ENCODE assay signal across 28 mouse cellular contexts in genomic region chr3:79595468-79595867, GRCm38 (mm10). TPM values are rescaled to one million over a fixed set of nuclear protein-coding genes. Genes with fewer than 3 reads are reported as not detected.
DNase-seq lines count a peak whose midpoint lies in the region; ATAC-seq and TF ChIP-seq lines count a peak whose summit lies in the region.
"Had no signal": no experiment of that assay in that cellular context is flagged by ENCODE, and none has a peak within 500 bp of the region (broad histone marks: within the 10 kb centered on the region; RNA-seq: fewer than 3 reads in every experiment).

No protein-coding gene starts in this region.

- 66% methylated on average over 7 of the region's 7 CpGs for WGBS in heart, embryonic 16.5 days

- H3K9me3 ChIP-seq in heart, embryonic 16.5 days (replicated peaks; ENCODE audit: control insufficient read depth, low read length): no peaks in the 10 kb centered on the region
- no peaks in the 10 kb centered on the region for H3K9me3 ChIP-seq in ES-E14 (ENCODE audit: control insufficient read depth, insufficient read depth, low read depth, low read length)
- H3K9me3 ChIP-seq: embryonic facial prominence, embryonic 13.5 days; embryonic facial prominence, embryonic 15.5 days; forebrain, embryonic 10.5 days; forebrain, embryonic 12.5 days had no signal

- H3K4me1 ChIP-seq in heart, embryonic 16.5 days (ENCODE audit: control insufficient read depth, insufficient read depth, low read length): peaks cover 18% of the 10 kb centered on the region
- H3K4me1 ChIP-seq in ES-E14 (ENCODE audit: control insufficient read depth in 2 of 2, insufficient read depth in 2 of 2, low read length in 2 of 2, poor library complexity in 1 of 2): peaks cover 0 to 4% of the 10 kb centered on the region in 2 experiments; a peak in 1 of 4 replicates

- no peaks in the 10 kb centered on the region for H3K27me3 ChIP-seq in heart, embryonic 16.5 days (ENCODE audit: control insufficient read depth, insufficient read depth, low read length)
- H3K27me3 ChIP-seq: CH12.LX; embryonic facial prominence, embryonic 13.5 days; embryonic facial prominence, embryonic 15.5 days; forebrain, embryonic 12.5 days had no signal

- in situ Hi-C loops in ES-E14 (cut with MboI; ENCODE audit: low sequenced_read_pairs in 2 of 2, unreplicated experiment in 2 of 2): loop anchor here (25.0 kb wide), 1 partner anchor 383 kb away; no protein-coding TSS in a partner anchor

- peak overlapping the region; percentile 14; the same call in 1 of the 2 replicates for H3K27ac ChIP-seq in heart, embryonic 16.5 days (ENCODE audit: low read length)
- no peak overlapping the region for H3K27ac ChIP-seq in ES-E14 (ENCODE audit: insufficient read depth, low read depth, low read length, poor library complexity, severe bottlenecking)
- H3K27ac ChIP-seq: embryonic facial prominence, embryonic 13.5 days; embryonic facial prominence, embryonic 15.5 days; forebrain, embryonic 10.5 days; forebrain, embryonic 12.5 days had no signal

- no peak overlapping the region for H3K4me3 ChIP-seq in heart, embryonic 16.5 days (ENCODE audit: low read length)
- no peak overlapping the region for H3K4me3 ChIP-seq in ES-E14 (ENCODE audit: insufficient read depth in 1 of 2, low read depth in 1 of 2, low read length in 2 of 2, poor library complexity in 1 of 2, severe bottlenecking in 1 of 2)
- H3K4me3 ChIP-seq: embryonic facial prominence, embryonic 13.5 days; embryonic facial prominence, embryonic 15.5 days; erythroblast, embryonic 14.5 days; forebrain, embryonic 10.5 days; forebrain, embryonic 12.5 days had no signal

- H3K4me2 ChIP-seq in heart, embryonic 16.5 days (ENCODE audit: low read depth, low read length): no peak overlapping the region
- H3K4me2 ChIP-seq: embryonic facial prominence, embryonic 13.5 days; embryonic facial prominence, embryonic 15.5 days; forebrain, embryonic 12.5 days had no signal

- ATAC-seq in heart, embryonic 16.5 days (replicated peaks; ENCODE audit: extremely low read depth, insufficient read depth, low FRiP score): no peak; the same call in 1 of the 2 replicates
- ATAC-seq: CD4-positive, CD25-positive, alpha-beta regulatory T cell, adult 4 months; forebrain, embryonic 14.5 days; forebrain, embryonic 16.5 days had no signal

- H3K36me3 ChIP-seq in heart, embryonic 16.5 days (ENCODE audit: control insufficient read depth, insufficient read depth): peaks cover 43% of the 10 kb centered on the region
- peaks cover 44% of the 10 kb centered on the region for H3K36me3 ChIP-seq in ES-E14 (ENCODE audit: control insufficient read depth, insufficient read depth, low read length, poor library complexity, severe bottlenecking)

- DNase-seq in heart, adult 11 months: peak; percentile 92
- no peak for DNase-seq in heart, adult 8-10 months (ENCODE audit: low spot score)
- DNase-seq in heart, postnatal 14 days: no peak
- peak; percentile 15 to 51 for DNase-seq in heart, postnatal 10 days
- DNase-seq in heart, postnatal 36 days: no peak
- no peak for DNase-seq in ES-E14 (ENCODE audit: low read depth, low spot score)
- no peak for DNase-seq in adipocyte (ENCODE audit: low spot score)
- DNase-seq: adrenal gland, adult 8-10 months; adrenal gland, postnatal 14 days; adrenal gland, postnatal 36 days; B cell, adult 2 months; cerebellum, adult 11 months; cerebellum, adult 18-20 months; cerebellum, adult 8-10 months; cerebellum, adult 9-11 months; cerebellum, postnatal 14 days; cerebellum, postnatal 36 days; embryo, embryonic 11 days had no signal

- no peak overlapping the region for H3K9ac ChIP-seq in heart, embryonic 16.5 days (ENCODE audit: low read length)
- peak overlapping the region; percentile 28; the same call in 1 of the 2 replicates for H3K9ac ChIP-seq in ES-E14 (ENCODE audit: insufficient read depth, low read depth, low read length, poor library complexity, severe bottlenecking)
- H3K9ac ChIP-seq: embryonic facial prominence, embryonic 13.5 days; embryonic facial prominence, embryonic 15.5 days; forebrain, embryonic 12.5 days had no signal

- intact Hi-C loops in heart, postnatal 14 days (cut with DNase I): loop anchor here (10.0 kb wide), 1 partner anchor 521 kb away; no protein-coding TSS in a partner anchor
- intact Hi-C loops in heart, postnatal 10 days (cut with DNase I): no loop called here
- intact Hi-C loops in heart, postnatal 36 days (cut with DNase I): no loop called here

TF ChIP-seq in ES-E14, 5 proteins besides CTCF, POLR2A, EP300 and RAD21:
- no peak for TF ChIP-seq MAFK (IDR thresholded peaks at IDR 0.05; ENCODE audit: insufficient read depth, low read depth, low read length)
- TF ChIP-seq ZC3H11A (IDR thresholded peaks at IDR 0.05; ENCODE audit: borderline replicate concordance, low read depth, low read length): no peak
- no peak for TF ChIP-seq HCFC1 (IDR thresholded peaks at IDR 0.05; ENCODE audit: borderline replicate concordance, insufficient read depth, low read length)
- no peak for TF ChIP-seq ZNF384 (IDR thresholded peaks at IDR 0.05; ENCODE audit: low read depth, low read length)
- TF ChIP-seq CHD2 (IDR thresholded peaks at IDR 0.05; ENCODE audit: low read depth, low read length): no peak

RNA-seq across cellular contexts. Expression of gene Ppid, which starts 4.3 kb away (rescaled TPM):
- 10 to 100 TPM; 37.7 to 45.5 (median 41.7) TPM for total RNA-seq in heart, adult 8-10 months (2022)
- polyA plus RNA-seq in heart, embryonic 16.5 days (2015; fragmentation: Nextera tagmentation; extraction: Ambion mirVana): 99.8 and 119 TPM in 2 replicates
- 10 to 100 TPM; 35.2 to 39.8 TPM for total RNA-seq in heart, postnatal 14 days (2021)
- 10 to 100 TPM; 36.0 to 39.4 TPM for total RNA-seq in heart, postnatal 10 days (2021)
- 10 to 100 TPM; 37.6 to 39.4 TPM for total RNA-seq in heart, postnatal 36 days (2021)
- total RNA-seq in ES-E14 (2012; rRNA removed): 118 and 159 TPM in 2 replicates

RNA-seq across cellular contexts. Expression of gene Fnip2, which starts 27.9 kb away (rescaled TPM):
- total RNA-seq in heart, adult 8-10 months (2022): 10 to 100 TPM; 12.9 to 23.2 (median 16.2) TPM
- polyA plus RNA-seq in heart, embryonic 16.5 days (2015; fragmentation: Nextera tagmentation; extraction: Ambion mirVana): 2.6 and 2.7 TPM in 2 replicates
- total RNA-seq in heart, postnatal 14 days (2021): 10 to 100 TPM; 13.9 to 15.9 TPM
- 10 to 100 TPM; 15.3 to 19.0 TPM for total RNA-seq in heart, postnatal 10 days (2021)
- total RNA-seq in heart, postnatal 36 days (2021): 10 to 100 TPM; 13.8 to 20.3 TPM
- total RNA-seq in ES-E14 (2012; rRNA removed): 21.6 and 29.1 TPM in 2 replicates

RNA-seq across cellular contexts. Expression of gene 4930579G24Rik, which starts 33.4 kb away (rescaled TPM):
- 1 to 10 TPM; 1.6 to 1.7 (median 1.6) TPM for total RNA-seq in heart, adult 8-10 months (2022)
- polyA plus RNA-seq in heart, embryonic 16.5 days (2015; fragmentation: Nextera tagmentation; extraction: Ambion mirVana): 21.6 and 27.6 TPM in 2 replicates
- total RNA-seq in heart, postnatal 14 days (2021): 1 to 10 TPM; 1.9 to 3.0 TPM
- total RNA-seq in heart, postnatal 10 days (2021): 1 to 10 TPM; 5.1 to 6.0 TPM
- 1 to 10 TPM; 2.2 to 2.6 TPM for total RNA-seq in heart, postnatal 36 days (2021)
- total RNA-seq in ES-E14 (2012; rRNA removed): 4.9 and 6.2 TPM in 2 replicates

RNA-seq across cellular contexts. Expression of gene Etfdh, which starts 33.8 kb away (rescaled TPM):
- 100 to 1,000 TPM; 563 to 663 (median 598) TPM for total RNA-seq in heart, adult 8-10 months (2022)
- 227 and 228 TPM in 2 replicates for polyA plus RNA-seq in heart, embryonic 16.5 days (2015; fragmentation: Nextera tagmentation; extraction: Ambion mirVana)
- total RNA-seq in heart, postnatal 14 days (2021): 100 to 1,000 TPM; 545 to 570 TPM
- 100 to 1,000 TPM; 538 to 541 TPM for total RNA-seq in heart, postnatal 10 days (2021)
- 100 to 1,000 TPM; 564 to 620 TPM for total RNA-seq in heart, postnatal 36 days (2021)
- total RNA-seq in ES-E14 (2012; rRNA removed): 17.3 and 19.5 TPM in 2 replicates

Comparison
In these comparisons a context has a peak if more than half of its experiments do, and no peak if none do; other contexts are left out.
1. DNase-seq: peak in heart, adult 11 months (single experiment) and heart, postnatal 10 days (2 of 2); none in heart, adult 8-10 months (single experiment), heart, postnatal 14 days (0 of 2), heart, postnatal 36 days (0 of 2), ES-E14 (single experiment) and adipocyte (single experiment).